Mouse (Mus musculus): ENCODE results near the gene AI481877. TPM values are rescaled to one million over a fixed set of nuclear protein-coding genes. Genes with fewer than 3 reads are reported as not detected.

AI481877 gene
- polyA plus RNA-seq, 1 experiment = 3.0 TPM

DNA sequence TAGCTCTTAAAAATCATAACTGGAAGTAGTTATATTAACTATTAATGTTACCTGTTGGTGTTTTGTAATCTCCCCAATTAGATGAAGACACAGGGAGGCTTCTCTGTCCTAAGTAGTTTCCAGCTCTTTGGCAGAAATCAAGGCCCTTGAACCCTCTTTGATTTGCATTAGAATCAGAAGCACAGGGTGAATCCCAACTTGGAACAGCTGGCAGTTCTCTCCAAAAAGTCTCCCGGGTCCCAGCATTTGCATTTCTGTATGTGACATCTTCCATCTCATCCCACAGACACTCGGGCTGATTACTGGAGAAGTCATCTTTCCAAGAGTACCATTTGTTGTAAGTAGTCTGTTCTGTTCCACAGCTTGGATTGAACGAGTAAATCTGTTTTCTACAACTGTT, 91.6 kb downstream of the AI481877 start:
- no peak overlapping the region for H3K27ac ChIP-seq (ENCODE audit: control insufficient read depth, insufficient read depth, low read depth, low read length)
- no peaks in the 10 kb centered on the region for H3K4me1 ChIP-seq (ENCODE audit: control insufficient read depth, insufficient read depth, low read length)
- H3K27me3 ChIP-seq (ENCODE audit: control insufficient read depth, insufficient read depth, low read length) = no peaks in the 10 kb centered on the region
- H3K36me3 ChIP-seq (ENCODE audit: control insufficient read depth, insufficient read depth, low read length) = no peaks in the 10 kb centered on the region; the same call in 1 of the 2 replicates
- TF ChIP-seq POLR2A (IDR thresholded peaks at IDR 0.05; ENCODE audit: control insufficient read depth, low read depth, low read length) = no peak
- no peak for TF ChIP-seq CTCF (IDR thresholded peaks at IDR 0.05; ENCODE audit: control insufficient read depth, insufficient read depth, insufficient replicate concordance, low read depth, low read length)
- H3K4me3 ChIP-seq (ENCODE audit: control insufficient read depth, low read depth, low read length) = no peak overlapping the region

DNA sequence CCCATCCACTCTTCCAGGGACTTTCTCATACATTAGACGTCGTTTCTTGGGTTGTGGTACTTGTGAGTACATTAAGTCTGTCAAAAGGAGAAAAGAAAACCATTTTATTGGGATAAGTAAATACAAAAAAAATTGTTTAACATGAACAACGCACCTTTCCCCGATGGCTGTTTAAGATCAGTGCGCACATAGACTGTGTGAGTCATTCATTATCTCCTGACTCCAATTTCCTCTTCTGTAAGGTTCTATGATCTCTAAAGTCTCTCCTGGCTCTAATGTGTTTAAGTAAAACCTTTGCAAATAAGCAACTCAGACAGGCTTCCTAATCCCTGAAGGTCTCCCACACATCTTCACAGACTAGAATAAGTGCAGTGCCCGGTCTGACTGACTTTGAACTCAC, 94.9 kb downstream of the AI481877 start:
- no peak overlapping the region for H3K4me3 ChIP-seq (ENCODE audit: control insufficient read depth, low read depth, low read length)
- TF ChIP-seq CTCF (IDR thresholded peaks at IDR 0.05; ENCODE audit: control insufficient read depth, insufficient read depth, insufficient replicate concordance, low read depth, low read length) = no peak
- TF ChIP-seq POLR2A (IDR thresholded peaks at IDR 0.05; ENCODE audit: control insufficient read depth, low read depth, low read length) = no peak
- H3K36me3 ChIP-seq (ENCODE audit: control insufficient read depth, insufficient read depth, low read length) = no peaks in the 10 kb centered on the region; the same call in 1 of the 2 replicates
- no peaks in the 10 kb centered on the region for H3K27me3 ChIP-seq (ENCODE audit: control insufficient read depth, insufficient read depth, low read length)
- no peak overlapping the region for H3K27ac ChIP-seq (ENCODE audit: control insufficient read depth, insufficient read depth, low read depth, low read length)
- H3K4me1 ChIP-seq (ENCODE audit: control insufficient read depth, insufficient read depth, low read length) = no peaks in the 10 kb centered on the region

DNA sequence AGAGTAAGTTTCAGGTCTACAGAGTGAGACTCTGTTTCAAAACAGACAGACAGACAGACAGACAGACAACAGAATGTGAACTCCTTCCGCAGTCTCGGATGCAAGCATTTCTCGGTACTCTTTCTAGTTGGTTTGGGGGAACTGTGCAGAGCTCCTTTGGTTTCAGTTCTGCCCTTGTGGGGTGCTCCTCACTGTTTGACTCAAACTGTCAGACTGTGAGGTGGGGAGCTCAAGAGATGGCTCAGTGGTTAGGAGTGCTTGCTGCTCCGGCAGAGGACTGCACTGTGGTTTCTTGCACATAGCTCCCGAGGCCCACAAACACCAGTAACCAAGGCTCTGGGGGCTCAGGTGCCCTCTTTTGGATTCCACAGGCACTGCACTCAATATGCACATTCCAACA, 95.7 kb downstream of the AI481877 start:
- Histone ChIP-seq H3K27ac (ENCODE audit: control insufficient read depth, insufficient read depth, low read depth, low read length) (no peak overlapping the region), H3K4me1 (ENCODE audit: control insufficient read depth, insufficient read depth, low read length) (no peaks in the 10 kb centered on the region), H3K4me3 (ENCODE audit: control insufficient read depth, low read depth, low read length) (no peak overlapping the region), H3K27me3 (ENCODE audit: control insufficient read depth, insufficient read depth, low read length) (no peaks in the 10 kb centered on the region), H3K36me3 (ENCODE audit: control insufficient read depth, insufficient read depth, low read length) (no peaks in the 10 kb centered on the region; the same call in 1 of the 2 replicates)
- no peak for TF ChIP-seq CTCF (IDR thresholded peaks at IDR 0.05; ENCODE audit: control insufficient read depth, insufficient read depth, insufficient replicate concordance, low read depth, low read length)
- no peak for TF ChIP-seq POLR2A (IDR thresholded peaks at IDR 0.05; ENCODE audit: control insufficient read depth, low read depth, low read length)

DNA sequence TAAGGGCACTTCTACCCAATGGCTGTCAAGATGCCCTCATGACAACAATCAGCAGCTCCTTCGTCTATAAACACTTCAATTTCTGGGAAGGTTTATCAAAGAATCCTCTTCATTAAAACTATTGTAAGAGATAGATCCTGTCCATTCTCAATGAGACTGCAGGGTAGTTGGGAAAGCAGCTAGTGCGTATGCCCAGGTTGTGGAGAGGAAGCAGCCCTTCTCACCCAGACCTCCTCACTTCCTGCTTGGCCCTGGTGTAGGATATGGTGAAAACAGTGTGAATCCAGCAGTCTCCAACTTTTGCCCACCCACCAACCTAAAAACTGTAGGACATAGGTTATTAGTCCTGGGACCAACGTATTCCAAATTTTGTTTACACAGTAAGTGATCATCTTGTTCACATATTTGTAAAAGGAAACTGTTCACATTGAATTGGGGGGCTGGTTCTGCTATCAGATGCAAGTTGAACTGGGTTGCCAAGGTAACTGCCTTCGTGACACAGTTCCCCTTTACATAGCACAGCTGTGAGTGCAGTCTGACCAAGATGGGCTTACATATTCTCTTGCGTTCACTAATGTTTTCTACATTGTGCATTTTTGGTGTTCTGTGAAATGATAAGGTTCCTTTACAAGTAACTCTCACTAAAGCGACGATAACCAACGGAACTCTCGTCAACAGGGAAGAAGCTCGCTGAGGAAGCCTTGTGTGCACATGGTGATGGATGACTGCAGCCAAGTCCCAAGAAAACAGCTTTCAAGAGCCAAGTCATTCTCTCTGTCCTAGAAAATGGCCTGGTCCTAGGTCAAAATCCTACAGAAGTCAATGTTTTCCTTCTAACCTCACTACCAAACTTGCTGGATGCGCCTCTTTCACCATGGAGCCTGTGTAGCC, 98.1 kb downstream of the AI481877 start:
- Histone ChIP-seq H3K27me3 (ENCODE audit: control insufficient read depth, insufficient read depth, low read length) (no peaks in the 10 kb centered on the region), H3K36me3 (ENCODE audit: control insufficient read depth, insufficient read depth, low read length) (no peaks in the 10 kb centered on the region), H3K4me3 (ENCODE audit: control insufficient read depth, low read depth, low read length) (no peak overlapping the region), H3K27ac (ENCODE audit: control insufficient read depth, insufficient read depth, low read depth, low read length) (no peak overlapping the region), H3K4me1 (ENCODE audit: control insufficient read depth, insufficient read depth, low read length) (peaks cover 5% of the 10 kb centered on the region)
- TF ChIP-seq CTCF (IDR thresholded peaks at IDR 0.05; ENCODE audit: control insufficient read depth, insufficient read depth, insufficient replicate concordance, low read depth, low read length) (no peak), POLR2A (IDR thresholded peaks at IDR 0.05; ENCODE audit: control insufficient read depth, low read depth, low read length) (no peak)

DNA sequence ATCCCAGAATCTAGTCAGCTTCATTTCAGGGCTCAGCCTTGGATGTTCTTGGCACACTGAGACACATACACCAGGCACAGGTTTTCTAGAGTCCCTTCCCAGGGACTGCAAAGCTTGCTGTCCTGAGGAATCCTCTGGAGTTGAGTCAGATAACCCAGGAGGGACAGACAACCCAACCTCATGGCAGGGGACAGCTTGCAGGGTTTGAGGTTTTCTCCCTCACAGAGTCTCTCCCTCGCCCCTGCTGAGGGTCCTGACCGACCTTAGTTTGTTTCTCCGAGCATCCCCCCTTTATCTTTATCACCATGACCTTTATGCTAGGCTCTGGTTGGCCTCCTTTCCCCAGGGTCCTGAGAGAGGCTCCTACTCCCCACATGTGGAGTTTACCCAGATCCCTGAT, 101.3 kb downstream of the AI481877 start:
- no peaks in the 10 kb centered on the region for H3K27me3 ChIP-seq (ENCODE audit: control insufficient read depth, insufficient read depth, low read length)
- peaks cover 9% of the 10 kb centered on the region for H3K4me1 ChIP-seq (ENCODE audit: control insufficient read depth, insufficient read depth, low read length)
- H3K27ac ChIP-seq (ENCODE audit: control insufficient read depth, insufficient read depth, low read depth, low read length) = no peak overlapping the region
- H3K4me3 ChIP-seq (ENCODE audit: control insufficient read depth, low read depth, low read length) = peak overlapping the region; percentile 61
- no peaks in the 10 kb centered on the region for H3K36me3 ChIP-seq (ENCODE audit: control insufficient read depth, insufficient read depth, low read length)
- no peak for TF ChIP-seq CTCF (IDR thresholded peaks at IDR 0.05; ENCODE audit: control insufficient read depth, insufficient read depth, insufficient replicate concordance, low read depth, low read length)
- no peak for TF ChIP-seq POLR2A (IDR thresholded peaks at IDR 0.05; ENCODE audit: control insufficient read depth, low read depth, low read length)

DNA sequence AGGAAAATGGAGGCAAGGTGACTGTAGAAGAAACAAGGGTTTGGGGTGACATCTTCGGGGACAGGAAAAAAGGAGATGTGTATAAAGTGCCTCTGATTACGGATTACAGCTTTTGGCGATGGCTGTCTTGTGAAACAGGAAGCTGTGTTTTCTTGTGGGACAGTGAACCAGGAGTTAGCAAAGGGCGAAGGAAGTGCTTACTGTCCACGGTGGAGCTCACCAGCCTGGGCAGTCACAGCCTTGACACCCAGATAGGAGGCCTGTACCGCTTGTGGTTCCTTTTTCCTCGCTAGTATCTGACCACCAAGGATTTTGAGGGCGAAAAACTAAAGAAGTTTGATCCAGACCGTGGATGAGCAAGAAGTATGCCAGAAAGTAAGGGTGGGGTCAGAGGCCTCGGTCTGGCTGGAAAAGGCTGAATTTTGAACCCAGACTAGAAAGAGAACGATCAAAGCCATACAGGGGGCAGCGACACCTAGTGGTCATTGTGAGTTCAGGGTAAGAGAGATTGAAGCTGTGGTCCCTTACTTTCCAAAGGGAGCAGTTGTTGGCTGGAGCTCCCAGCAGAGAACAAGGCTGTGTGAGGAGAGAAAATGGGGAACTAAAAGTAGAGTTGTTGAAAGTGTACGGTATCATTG, 102.2 kb downstream of the AI481877 start:
- Histone ChIP-seq H3K36me3 (ENCODE audit: control insufficient read depth, insufficient read depth, low read length) (no peaks in the 10 kb centered on the region), H3K4me3 (ENCODE audit: control insufficient read depth, low read depth, low read length) (peak overlapping the region; percentile 67), H3K4me1 (ENCODE audit: control insufficient read depth, insufficient read depth, low read length) (peaks cover 9% of the 10 kb centered on the region), H3K27me3 (ENCODE audit: control insufficient read depth, insufficient read depth, low read length) (no peaks in the 10 kb centered on the region), H3K27ac (ENCODE audit: control insufficient read depth, insufficient read depth, low read depth, low read length) (no peak overlapping the region)
- peak; percentile 48; the same call in 1 of the 2 replicates for TF ChIP-seq CTCF (IDR thresholded peaks at IDR 0.05; ENCODE audit: control insufficient read depth, insufficient read depth, insufficient replicate concordance, low read depth, low read length)
- TF ChIP-seq POLR2A (IDR thresholded peaks at IDR 0.05; ENCODE audit: control insufficient read depth, low read depth, low read length) = no peak

DNA sequence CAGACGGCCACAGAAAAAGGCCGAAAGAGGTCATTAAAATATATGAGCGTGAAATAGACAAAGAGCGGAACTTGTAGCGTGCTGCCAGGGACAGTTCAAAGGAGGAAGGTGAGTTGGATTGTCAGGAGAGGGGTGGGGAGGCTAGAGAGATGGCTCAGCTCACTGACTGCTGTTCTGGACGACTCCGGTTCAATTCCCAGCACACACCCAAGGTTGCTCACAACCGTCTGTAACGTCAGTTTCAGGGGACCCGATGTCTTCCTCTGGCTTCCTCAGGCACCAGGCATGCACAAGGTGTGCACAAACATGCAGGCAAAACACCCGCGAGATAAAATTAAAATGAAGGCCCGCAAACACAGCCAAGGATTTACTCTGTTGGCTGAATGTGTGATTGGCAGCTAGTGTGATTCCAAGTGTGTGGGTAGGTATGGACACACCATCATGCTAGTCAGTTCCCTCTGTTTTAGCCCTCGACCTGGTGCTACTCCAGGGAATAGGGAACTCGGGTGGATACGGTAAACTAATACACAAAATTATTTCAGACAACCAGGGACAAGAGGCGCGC, 102.9 kb downstream of the AI481877 start:
- H3K36me3 ChIP-seq (ENCODE audit: control insufficient read depth, insufficient read depth, low read length) = no peaks in the 10 kb centered on the region
- no peak overlapping the region for H3K27ac ChIP-seq (ENCODE audit: control insufficient read depth, insufficient read depth, low read depth, low read length)

More for the DNA sequence above, 102.9 kb downstream of the AI481877 start:
- Histone ChIP-seq H3K4me3 (ENCODE audit: control insufficient read depth, low read depth, low read length) (peak overlapping the region; percentile 95), H3K27me3 (ENCODE audit: control insufficient read depth, insufficient read depth, low read length) (no peaks in the 10 kb centered on the region), H3K4me1 (ENCODE audit: control insufficient read depth, insufficient read depth, low read length) (peaks cover 9% of the 10 kb centered on the region)
- TF ChIP-seq CTCF (IDR thresholded peaks at IDR 0.05; ENCODE audit: control insufficient read depth, insufficient read depth, insufficient replicate concordance, low read depth, low read length) (no peak), POLR2A (IDR thresholded peaks at IDR 0.05; ENCODE audit: control insufficient read depth, low read depth, low read length) (no peak)

All from testis, adult 2 months (tissue).